Mouse (Mus musculus) R1 (cell line): ENCODE results near the gene Ninj2.
A peak's percentile ranks its signal among the peaks of the same experiment; 100 is the strongest.

Experiments
- DNase-seq: peaks from one replicate; pipeline ENCODE4 v3.0.0-alpha.2; 2018; ENCODE audit warnings: low read depth, low spot score

Gene Ninj2

DNA sequence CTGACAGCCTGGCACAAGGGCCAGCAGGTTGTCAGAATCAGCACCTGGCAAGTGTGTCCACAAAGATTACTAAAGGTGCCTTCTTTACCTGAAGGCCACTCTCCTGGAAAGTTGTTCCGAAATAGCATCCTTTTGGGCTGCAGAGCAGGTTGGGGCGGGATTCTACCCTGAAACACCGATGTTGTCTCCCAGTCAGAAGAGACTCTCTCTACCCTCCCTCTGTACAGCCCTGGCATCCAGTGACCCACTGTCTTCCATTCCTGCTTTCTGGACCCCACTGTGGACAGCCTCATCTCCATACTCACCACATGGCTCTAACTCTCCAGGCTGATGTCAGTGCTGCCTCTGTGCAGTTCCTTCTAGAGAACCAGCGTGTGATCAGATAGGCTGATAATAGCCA is 82.5 kb downstream of the Ninj2 start:
- no peak for DNase-seq

DNA sequence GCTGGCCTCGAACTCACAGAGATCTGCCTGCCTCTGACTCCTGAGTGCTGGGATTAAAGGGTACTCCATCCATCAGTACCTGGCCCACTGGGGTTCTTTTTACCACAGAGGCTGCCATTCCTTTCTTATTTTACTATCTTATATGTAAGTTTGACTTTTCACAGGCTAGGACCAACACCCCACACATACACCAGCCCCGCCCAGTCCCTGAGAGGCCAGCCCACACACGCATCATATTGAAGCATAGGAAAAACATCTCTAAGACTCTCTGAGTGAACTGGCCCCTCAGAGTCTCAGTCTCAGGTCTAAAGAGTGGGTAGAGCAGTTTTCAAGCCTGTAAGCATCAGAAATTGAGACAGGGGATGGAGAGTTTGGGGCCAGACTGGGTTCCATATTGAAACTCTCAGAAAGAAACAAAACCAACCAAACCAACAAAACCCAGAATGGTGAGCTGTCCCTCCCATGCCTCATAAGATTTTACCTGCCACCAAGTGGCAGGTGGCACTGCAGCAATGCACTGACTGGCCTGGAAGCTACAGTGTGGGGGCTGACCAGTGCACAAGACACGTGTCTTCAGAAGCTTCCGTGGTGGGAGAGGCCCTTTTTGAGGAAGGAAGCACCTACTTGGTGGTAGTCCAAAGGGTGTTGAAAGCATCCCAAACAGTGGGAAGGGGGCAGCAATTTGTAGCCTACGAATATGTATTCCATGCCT is 86.0 kb downstream of the Ninj2 start:
- no peak for DNase-seq

DNA sequence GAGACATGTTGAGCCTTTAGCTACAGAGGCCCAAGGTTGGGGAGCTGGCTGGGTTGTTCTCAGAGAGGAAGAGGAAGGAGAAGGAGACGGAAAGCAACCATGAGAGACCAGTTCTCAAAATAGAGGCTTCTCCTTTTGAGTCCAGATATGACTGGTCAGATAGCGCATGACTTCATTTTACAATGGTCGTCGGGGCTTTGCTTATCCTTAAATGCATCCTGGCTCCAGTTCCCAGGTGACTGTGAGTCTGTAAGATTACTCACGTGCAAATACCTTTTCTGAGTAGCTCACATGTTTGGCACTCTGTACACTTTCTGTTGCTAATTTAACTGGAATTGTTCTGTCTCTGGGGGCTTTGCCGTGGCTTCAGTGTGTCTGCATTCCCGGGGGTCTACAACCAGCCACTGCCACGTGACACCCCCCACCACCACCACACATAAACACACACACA is 86.6 kb downstream of the Ninj2 start:
- DNase-seq = no peak

DNA sequence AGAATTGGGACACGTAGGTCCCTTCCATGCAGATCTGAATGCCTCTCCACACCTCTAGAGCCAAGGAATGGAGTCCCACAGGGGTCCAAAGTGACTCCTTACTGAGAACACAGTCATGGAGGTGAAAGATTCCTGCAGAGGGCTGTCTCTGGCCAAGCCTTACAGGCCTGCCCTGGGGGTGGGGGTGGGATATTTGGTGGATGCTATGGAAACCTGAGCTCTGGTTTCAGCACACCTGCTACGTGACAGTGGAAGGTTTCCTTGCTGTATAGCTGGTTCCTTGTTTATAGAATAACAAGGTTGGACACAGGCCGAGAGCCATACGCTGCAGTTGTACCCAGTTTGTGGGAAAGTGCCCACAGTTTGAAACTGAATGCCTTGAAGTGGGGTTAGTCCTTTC is 87.3 kb downstream of the Ninj2 start:
- DNase-seq = peak; percentile 58

DNA sequence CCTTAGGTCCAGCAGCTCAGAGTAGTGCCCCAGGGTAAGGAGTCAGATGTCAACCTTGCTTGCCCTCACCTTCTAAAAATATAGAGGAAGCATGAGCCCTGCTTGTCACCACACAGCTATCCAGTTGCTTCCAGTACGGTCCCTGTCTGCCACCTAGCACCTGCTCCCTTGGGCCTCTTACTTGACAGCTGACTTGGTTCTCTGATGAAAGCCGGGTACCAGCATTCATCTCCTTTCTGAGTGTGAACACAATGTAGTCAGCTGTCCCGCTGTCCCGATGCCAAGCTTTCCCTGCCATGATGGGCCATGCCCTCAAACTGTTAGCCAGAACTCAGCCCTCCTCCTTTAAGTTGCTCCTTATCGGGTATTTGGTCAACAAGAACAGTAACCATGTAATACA is 89.0 kb downstream of the Ninj2 start:
- DNase-seq = no peak

DNA sequence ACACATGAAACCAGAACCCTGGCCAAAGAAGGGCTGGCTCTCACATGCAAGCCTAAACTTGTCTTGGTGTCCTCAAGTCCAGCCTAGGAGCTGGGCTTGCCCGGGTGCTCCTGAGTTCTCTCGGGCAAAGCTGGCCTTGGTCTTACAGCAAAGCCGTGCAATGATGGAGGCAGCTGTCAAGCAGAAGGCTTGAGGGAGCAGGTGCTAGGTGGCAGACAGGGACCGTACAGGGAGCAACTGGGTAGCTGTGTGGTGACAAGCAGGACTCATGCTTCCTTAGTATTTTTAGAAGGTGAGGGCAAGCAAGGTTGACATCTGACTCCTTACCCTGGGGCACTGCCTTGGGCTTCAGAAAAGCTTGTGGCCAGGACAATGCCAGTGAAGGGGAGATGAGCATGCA is 90.6 kb downstream of the Ninj2 start:
- no peak for DNase-seq

DNA sequence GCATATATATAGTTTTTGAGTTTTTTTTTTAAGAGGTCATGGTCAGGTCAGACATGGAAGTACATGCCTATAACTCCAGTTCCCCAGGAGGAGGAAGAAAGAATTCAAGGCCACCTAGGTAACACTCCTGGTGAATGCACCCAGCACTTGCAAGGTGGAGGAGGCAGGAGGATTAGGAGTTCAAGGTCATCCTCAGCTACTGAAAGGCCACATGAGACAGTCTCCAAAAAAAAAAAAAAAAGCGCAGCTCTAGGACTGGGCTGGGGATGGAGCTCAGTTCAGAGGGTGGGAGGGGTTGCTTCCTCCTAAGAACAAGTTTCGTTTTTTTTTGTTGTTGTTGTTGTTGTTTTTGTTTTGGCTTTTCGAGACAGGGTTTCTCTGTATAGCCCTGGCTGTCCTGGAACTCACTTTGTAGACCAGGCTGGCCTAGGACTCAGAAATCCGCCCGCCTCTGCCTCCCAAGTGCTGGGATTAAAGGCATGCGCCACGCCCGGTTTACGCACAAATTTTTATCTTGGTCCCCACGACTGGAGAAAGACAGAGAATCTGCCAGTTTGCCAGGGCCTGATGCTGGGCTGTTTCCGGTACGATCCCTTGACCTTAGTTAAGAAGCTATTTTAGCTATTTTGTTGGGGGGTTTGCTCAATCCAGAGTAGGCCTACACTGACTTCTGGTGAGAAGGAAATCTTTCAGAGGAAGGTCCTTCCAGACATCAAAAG is 92.0 kb downstream of the Ninj2 start:
- peak; percentile 91 for DNase-seq

DNA sequence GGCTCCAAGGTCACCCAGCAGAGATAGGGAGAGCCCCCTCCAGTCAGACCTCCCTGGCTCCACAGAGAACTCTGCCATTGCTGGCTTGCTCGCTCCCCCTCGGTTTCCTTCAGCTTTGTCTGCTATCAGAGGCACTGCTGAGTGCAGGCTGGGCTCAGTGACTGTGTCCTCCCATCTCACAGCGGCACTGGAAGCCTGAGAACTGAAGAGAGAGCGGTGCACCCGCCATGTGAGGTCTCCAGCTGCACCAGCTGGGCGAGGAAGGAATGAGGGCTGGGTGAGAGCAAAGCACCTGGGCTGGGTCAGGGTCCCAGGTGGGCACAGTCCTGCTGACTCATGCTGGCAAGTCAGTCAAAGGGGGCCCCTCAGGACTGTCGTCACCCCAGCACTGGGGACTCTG is 92.6 kb downstream of the Ninj2 start:
- DNase-seq = peak; percentile 51

DNA sequence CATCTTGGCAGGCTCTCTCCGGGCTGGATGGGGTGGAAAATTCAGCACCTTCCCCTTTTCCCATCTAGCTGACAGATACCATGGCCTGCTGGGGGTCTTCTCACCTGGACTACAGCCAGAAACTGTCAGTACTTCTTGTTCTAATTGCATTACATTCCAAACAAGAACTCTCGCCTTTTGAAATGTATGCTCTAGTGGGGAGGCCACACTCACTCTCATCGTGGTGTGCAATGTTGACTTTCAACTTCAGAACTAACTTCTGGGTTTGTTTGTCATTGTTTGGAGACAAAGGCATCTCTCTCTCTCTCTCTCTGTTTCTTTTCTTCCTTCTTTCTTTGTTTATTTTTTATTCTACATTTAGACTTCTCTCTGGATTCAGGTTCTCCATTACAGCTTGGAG is 93.4 kb downstream of the Ninj2 start:
- no peak for DNase-seq

DNA sequence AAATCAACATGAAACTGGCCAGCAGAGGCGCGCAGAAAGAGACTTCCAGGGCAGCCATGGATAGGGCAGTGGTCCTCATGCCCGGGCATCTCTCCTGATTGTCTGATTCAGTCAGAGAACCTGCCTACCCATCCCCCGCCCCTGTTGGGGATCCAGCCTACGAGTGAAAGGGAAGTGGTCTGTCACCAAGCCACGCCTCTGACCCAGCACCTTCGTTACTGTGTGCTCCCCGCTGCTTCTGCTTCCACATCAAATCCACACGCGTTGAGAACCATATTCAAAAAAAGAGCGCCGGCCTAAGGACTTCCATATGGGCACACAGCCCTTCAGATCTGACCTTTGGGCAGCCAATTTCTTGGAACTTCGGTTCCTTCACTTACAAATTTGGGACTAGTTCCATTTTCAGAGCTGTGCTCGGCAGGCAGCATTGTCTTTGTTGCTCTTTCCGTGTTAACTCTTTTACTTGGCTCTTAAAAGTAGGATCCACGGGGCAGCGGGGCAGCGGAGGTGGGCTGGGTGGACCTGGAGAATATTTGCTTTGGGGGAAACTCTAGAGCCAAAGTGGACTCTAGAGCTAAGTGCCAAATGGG is 94.5 kb downstream of the Ninj2 start:
- DNase-seq = peak; percentile 90

DNA sequence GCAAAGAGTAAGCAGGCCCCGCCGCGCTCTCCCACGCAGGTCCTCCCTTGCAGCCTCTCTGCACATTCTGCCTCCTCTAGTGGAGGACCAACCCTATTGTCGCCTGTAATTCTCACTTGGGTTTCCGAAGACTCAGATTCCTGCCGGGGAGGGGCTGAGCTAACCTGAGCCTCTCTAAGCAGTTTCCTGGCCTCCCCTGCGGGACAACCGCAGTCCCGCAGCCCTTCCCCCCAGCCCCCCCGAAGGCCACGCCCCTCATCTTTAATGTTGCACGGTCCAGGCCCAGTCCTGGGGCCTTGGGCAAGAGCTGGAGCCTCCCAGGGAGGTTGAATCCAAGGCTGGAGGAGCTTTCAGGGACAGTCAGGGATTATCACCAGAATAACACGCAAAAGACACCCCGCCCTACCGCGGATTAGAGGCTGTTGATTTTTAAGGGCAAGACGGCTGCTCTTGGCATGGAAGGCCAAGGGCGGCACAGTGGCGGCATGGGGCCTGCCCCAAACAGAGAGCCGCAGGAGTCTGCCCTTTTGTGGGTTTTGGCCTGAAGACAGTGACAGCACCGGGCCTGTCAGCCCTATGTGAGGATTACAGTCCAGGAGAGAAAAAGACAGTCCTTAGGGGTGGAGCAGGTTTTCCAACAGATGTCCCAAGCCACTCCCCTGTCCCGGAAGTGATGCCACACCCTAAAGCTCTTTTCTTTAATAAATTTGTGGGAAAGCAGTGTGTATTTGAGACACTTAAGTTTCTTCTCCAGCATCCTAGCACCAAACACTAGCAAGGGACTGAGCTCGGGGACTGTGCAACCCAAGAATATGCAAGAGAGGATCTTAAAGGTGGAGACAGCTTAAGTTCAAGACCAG is 95.5 kb downstream of the Ninj2 start:
- peak; percentile 95 for DNase-seq

DNA sequence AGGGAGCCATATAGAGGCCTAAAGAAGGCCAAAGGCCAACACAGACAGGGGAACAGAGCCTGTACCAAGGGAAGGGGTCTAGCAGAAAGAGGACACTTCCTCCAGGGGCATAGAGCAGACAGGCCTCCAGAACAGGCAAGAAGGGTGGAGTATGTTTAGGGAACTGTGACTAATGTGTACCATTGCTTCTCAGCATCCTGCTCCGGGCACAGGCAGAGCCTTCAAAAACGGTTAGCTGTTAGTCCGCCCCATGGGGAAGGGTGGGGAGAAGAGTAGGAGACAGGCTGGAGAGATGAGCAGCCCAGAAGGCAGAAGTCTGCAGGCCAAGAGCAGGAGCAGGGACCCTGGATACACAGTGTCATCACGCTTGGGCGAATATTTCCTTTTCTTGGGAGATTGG is 96.1 kb downstream of the Ninj2 start:
- DNase-seq = no peak

DNA sequence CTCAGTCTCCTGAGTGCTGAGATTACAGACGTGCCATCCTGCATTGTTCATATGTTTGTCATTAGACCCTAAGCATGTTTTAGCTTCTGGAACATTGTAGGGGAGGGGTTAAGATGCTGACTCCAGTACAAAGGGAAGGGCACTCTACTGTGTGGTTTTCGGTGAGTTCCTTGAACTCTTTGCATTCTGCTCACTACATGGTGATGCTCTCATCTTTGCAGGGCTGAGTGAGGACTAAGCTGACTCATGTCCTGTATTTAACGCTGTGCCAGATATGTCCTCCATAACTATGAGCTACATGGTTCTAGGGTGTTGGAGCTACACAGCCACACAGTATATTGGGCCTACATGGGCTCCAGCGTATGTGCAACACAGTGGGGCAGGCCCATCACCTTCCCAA is 97.2 kb downstream of the Ninj2 start:
- DNase-seq = no peak

DNA sequence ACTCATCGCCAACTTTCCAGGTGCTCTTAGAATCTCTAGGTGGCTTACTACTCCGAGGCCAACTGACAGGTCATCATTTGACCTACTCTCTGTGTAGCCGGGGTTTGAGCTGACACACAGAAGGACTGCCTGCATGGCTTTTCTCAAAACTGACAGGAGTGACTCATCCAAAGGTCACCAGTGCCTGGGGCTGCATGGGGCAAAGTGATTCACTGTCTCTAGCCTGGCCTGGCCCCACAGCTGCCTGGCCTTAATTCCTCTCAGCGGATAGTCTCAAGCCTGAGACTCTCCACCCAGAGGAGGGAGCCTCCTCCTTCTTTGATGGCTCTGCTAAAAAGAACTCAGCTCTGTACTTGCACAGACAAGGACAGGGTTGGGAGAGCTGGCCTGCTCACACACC is 97.8 kb downstream of the Ninj2 start:
- no peak for DNase-seq

DNA sequence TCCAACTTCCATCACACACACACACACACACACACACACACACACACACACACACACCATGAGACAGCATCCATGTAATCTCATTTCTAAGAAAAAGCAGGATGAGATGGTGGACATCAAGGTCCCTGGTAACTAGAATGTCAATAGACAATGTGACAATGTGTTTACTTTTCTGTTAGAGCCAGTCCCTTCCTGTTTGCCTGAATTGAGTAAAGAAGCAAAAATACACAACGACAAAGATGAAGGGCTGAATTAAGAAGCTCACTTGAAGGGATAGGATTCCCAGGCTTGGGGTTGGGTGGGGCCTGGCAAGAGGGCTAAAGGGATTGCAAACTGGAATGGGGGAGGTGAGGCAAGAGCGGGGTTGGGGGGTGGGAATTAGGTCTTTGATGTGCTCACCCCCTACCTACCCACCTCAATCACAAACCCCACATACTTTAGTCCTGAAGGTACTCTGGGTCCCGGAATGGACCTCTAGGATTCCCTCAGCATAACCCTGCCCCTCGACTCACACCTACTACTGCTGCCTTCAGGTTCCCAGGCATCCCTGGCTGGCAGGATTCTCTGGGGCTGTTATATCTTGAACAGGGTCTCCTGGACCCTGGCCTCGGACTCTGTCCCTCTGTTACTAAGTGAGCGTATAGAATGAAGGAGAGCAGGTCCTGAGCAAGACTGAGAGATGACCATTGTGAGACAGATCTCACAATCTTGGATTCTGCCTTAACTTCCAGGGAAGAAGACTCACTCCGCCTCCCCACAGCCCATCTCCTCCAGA is 98.4 kb downstream of the Ninj2 start:
- no peak for DNase-seq

DNA sequence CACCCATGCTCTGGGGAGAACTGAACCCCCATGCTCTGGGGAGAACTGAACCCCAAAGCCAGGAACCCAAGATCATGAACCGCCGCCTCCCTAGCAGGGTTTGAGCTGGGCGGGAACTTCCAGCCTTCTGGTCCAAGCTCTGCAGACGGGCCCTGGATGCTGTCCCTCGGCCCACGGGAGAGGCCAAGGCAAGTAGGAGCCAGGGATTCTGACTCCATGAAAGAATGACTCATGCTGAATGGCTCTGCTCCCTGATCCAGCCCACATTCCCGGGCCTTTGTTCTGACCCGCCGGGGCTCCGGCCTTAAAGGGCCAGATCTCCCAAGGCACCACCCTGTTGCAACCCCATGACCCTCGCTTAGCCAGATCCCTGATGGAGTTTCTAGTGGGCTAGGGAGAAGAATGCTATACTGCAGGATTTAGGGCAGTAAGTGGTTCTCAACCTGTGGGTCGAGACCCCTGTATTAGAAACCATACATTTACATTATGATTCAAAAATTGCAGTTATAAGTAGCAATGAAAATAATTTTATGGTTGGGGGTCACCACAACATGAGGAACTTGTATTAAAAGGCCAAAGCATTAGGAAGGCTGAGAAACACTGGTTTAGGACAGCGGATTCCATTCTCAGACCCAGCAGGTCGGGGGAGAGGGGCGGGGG is 99.2 kb downstream of the Ninj2 start:
- DNase-seq = peak; percentile 91

DNA sequence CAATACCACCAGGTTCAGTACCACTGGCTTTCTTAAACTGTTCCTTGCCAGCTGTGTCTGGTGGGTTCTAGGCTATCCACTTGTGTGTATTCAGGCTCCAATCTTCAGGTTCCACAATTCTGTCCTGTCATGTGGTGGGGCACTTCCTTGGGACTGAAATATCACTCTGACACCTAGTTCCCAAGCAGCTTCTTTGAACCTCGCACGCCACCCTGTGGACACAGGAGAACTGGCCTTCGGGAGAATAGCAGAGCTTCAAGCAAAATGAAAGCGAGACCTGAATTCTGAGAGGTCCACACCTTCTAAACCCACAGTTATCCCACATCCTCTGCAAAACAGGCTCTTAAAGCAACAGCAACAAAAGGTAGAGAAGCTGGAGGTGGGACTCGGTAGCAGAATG is 100.0 kb downstream of the Ninj2 start:
- peak; percentile 90 for DNase-seq

DNA sequence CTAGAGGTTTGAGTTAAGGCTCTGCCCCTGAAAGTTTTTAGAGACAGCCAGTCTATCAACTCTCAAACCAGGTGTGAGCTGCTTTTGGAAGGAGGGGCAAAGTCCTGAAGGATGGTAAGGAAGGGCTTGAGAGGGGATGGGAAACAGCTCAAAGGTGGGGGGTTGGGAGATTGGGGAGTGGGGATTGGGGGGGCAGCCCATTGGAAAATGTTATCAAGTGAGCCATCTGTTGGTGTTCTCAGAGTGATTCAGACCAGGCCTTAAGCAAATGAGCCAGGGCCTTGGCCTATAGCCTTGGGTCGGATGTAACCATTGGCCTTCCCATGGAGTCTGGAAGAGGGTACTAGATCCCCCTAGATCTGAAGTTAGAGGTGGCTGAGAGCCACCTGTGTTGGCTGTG is 100.6 kb downstream of the Ninj2 start:
- DNase-seq = no peak

DNA sequence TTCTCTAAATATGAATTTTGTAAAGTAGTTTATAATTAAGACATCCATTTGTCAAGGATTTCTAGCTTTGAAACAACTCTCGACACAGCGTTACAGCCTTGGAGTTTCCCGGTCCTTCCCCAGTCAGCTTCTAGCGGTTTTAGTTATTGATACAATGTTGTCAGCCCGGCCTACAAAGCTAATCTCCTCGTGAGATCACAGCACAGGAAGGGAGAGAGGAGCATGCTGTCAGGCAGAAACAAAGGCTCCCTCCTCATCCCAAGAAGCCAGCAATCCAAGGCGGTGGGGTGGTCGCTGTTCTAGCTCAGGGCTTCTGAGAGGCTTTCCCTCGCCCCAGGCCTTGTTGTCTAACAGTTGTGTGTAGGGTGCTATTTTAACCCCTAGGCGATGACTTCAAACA is 101.2 kb downstream of the Ninj2 start:
- no peak for DNase-seq

DNA sequence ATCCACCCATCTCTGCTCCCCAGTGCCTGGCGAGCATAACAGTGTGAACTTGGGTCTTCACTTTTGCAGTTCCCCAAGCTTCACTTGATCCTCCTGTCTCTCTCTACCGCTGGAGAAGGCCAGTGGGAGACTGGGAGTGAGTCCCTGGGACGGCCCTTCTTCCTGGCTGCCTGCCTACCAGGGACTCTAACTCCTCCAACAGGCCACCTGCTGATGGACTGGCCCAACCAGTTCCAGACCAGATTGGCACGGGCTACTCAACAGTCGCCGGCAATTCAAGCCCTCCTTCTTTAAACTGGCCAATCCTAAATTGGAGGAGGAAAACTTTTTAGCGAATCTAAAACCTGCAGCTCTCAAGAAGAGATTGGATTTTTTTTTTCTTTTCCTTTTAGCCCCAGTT is 101.8 kb downstream of the Ninj2 start:
- no peak for DNase-seq

DNA sequence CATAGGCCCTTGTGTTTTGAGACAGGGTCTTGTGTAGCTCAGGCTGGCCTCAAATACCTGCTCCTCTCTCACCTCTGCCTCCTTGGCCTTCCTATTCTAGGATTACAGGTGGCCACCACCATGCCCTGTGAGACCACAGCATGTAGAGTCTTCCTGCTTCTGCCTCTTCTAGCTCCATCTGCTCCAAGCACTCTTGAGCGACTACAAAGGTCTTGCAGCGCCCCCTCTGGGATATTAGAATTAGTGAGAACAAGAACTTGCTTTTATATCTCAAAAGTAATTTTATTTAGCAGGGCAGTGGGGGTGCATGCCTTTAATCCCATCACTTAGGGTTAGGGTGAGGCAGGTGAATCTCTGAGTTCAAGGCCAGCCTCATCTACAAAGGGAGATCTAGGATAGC is 103.7 kb downstream of the Ninj2 start:
- peak; percentile 84 for DNase-seq
